Comparison of ENCODE assay signal across 24 mouse cellular contexts in the genomic region with DNA sequence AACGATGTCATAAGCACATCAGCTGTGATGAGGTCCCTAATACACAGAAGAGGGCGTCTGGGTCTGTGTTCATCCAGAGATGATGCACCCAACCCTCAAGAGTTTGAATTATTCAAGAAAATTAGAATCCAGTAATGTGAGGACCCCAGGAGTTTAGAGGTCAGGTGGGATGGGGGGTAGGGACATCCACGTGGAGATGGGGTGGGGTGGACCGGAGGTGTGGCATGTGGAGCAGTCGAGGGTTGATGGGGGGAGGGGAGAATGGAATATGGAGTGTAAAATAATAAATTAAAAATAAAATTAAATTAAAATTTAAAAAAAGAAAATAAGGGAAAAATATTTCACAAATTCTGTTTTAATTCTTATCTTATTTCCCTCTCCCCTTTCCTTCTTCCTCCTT. TPM values are rescaled to one million over a fixed set of nuclear protein-coding genes. Genes with fewer than 3 reads are reported as not detected.
"Had no signal": no experiment of that assay in that cellular context is flagged by ENCODE, and none has a peak within 500 bp of the region (broad histone marks: within the 10 kb centered on the region; RNA-seq: fewer than 3 reads in every experiment).

No protein-coding gene starts in this region.

- H3K27ac ChIP-seq: gastrocnemius, adult 2 months; heart, embryonic 10.5 days; hindbrain, embryonic 10.5 days; intestine, embryonic 15.5 days; layer of hippocampus, adult 2 months; left cerebral cortex, adult 2 months; limb, embryonic 10.5 days; limb, embryonic 12.5 days had no signal

- H3K4me3 ChIP-seq: gastrocnemius, adult 2 months; heart, embryonic 10.5 days; heart, embryonic 12.5 days; hindbrain, embryonic 10.5 days; intestine, embryonic 15.5 days; layer of hippocampus, adult 2 months; left cerebral cortex, adult 2 months; limb, embryonic 10.5 days; limb, embryonic 12.5 days had no signal

- H3K36me3 ChIP-seq: heart, embryonic 10.5 days; heart, embryonic 12.5 days; hindbrain, embryonic 10.5 days; intestine, embryonic 15.5 days; limb, embryonic 10.5 days; limb, embryonic 12.5 days had no signal

- ATAC-seq: inflammation-experienced regulatory T-cells, adult 6 months; intestine, embryonic 15.5 days; intestine, postnatal 0 days had no signal

- DNase-seq: gastrocnemius, adult 2 months; gastrocnemius, postnatal 10 days; gastrocnemius, postnatal 25 days; heart, adult 18-20 months; heart, postnatal 10 days; heart, postnatal 4 days; kidney, adult 18-20 months; kidney, adult 8-10 months; kidney, postnatal 10 days; kidney, postnatal 25 days; kidney, postnatal 4 days; liver had no signal

- H3K4me1 ChIP-seq: heart, embryonic 10.5 days; heart, embryonic 12.5 days; hindbrain, embryonic 10.5 days; intestine, embryonic 15.5 days; limb, embryonic 10.5 days; limb, embryonic 12.5 days had no signal

- H3K9ac ChIP-seq: heart, embryonic 12.5 days; intestine, embryonic 15.5 days; limb, embryonic 12.5 days had no signal

- H3K9me3 ChIP-seq: heart, embryonic 10.5 days; heart, embryonic 12.5 days; hindbrain, embryonic 10.5 days; intestine, embryonic 15.5 days; limb, embryonic 10.5 days; limb, embryonic 12.5 days had no signal

- H3K4me2 ChIP-seq: heart, embryonic 12.5 days; intestine, embryonic 15.5 days; limb, embryonic 12.5 days; liver, embryonic 11.5 days had no signal

- H3K27me3 ChIP-seq: heart, embryonic 12.5 days; intestine, embryonic 15.5 days; limb, embryonic 12.5 days had no signal

RNA-seq across cellular contexts. Expression of a gene that starts 27.9 kb away (rescaled TPM):
- total RNA-seq: granulocyte monocyte progenitor cell, adult 5-6 weeks had no signal
- polyA plus RNA-seq: inflammation-experienced regulatory T-cells, adult 6 months had no signal
